Mouse (Mus musculus) CH12.LX (cell line): ENCODE data around the gene Pih1d2.
A peak's percentile ranks its signal among the peaks of the same experiment; 100 is the strongest.

Experiments used
- BHLHE40 ChIP-seq: IDR thresholded peaks from 2 replicates; pipeline ENCODE4 v1.6.1; 2011; ENCODE audit warnings: mild to moderate bottlenecking, low read depth, low read length, improper control_type of control experiment
- CTCF ChIP-seq, 2 experiments: IDR thresholded peaks in 1 of 2; conservative IDR thresholded peaks in 1 of 2; 2 replicates each; pipeline ENCODE4 v1.5.1; 2011 to 2012; ENCODE audit warnings: low read depth in 2 of 2, low read length in 2 of 2, improper control_type of control experiment in 1 of 2, inconsistent platforms in 1 of 2, mild to moderate bottlenecking in 1 of 2, moderate library complexity in 1 of 2
- HCFC1 ChIP-seq: IDR thresholded peaks from 2 replicates; pipeline ENCODE4 v1.6.1; 2012; ENCODE audit warnings: low read depth, mild to moderate bottlenecking, inconsistent platforms, low read length, improper control_type of control experiment
- MAFK ChIP-seq: IDR thresholded peaks from 2 replicates; pipeline ENCODE4 v1.6.1; 2011; ENCODE audit warnings: low read length, improper control_type of control experiment; ENCODE audit not compliant: insufficient replicate concordance
- MAX ChIP-seq: IDR thresholded peaks from 2 replicates; pipeline ENCODE4 v1.6.1; 2011; ENCODE audit warnings: low read length, improper control_type of control experiment
- MAZ ChIP-seq: IDR thresholded peaks from 2 replicates; pipeline ENCODE4 v1.6.1; 2012; ENCODE audit warnings: low read depth, mild to moderate bottlenecking, inconsistent platforms, low read length, improper control_type of control experiment, moderate library complexity
- MXI1 ChIP-seq: IDR thresholded peaks from 2 replicates; pipeline ENCODE4 v1.6.1; 2011; ENCODE audit warnings: mild to moderate bottlenecking, low read depth, low read length, improper control_type of control experiment
- NRF1 ChIP-seq: IDR thresholded peaks from 2 replicates; pipeline ENCODE4 v1.6.1; 2014; ENCODE audit warnings: low read depth, mild to moderate bottlenecking, inconsistent platforms, low read length, improper control_type of control experiment, moderate library complexity
- POLR2A ChIP-seq: IDR thresholded peaks from 2 replicates; pipeline ENCODE4 v1.6.1; 2011; ENCODE audit warnings: low read depth, mild to moderate bottlenecking, improper control_type of control experiment, low read length
- SIN3A ChIP-seq: IDR thresholded peaks from 2 replicates; pipeline ENCODE4 v1.6.1; 2012; ENCODE audit warnings: low read length, improper control_type of control experiment, inconsistent platforms
- TBP ChIP-seq: conservative IDR thresholded peaks from 2 replicates; pipeline ENCODE4 v1.6.1; 2011; ENCODE audit warnings: low read depth, low read length, improper control_type of control experiment
- USF1 ChIP-seq: IDR thresholded peaks from 2 replicates; pipeline ENCODE4 v1.6.1; 2014; ENCODE audit warnings: low read depth, mild to moderate bottlenecking, inconsistent platforms, low read length, improper control_type of control experiment
- ZMIZ1 ChIP-seq: IDR thresholded peaks from 2 replicates; pipeline ENCODE4 v1.6.1; 2012; ENCODE audit warnings: low read depth, mild to moderate bottlenecking, inconsistent platforms, low read length, improper control_type of control experiment

DNA sequence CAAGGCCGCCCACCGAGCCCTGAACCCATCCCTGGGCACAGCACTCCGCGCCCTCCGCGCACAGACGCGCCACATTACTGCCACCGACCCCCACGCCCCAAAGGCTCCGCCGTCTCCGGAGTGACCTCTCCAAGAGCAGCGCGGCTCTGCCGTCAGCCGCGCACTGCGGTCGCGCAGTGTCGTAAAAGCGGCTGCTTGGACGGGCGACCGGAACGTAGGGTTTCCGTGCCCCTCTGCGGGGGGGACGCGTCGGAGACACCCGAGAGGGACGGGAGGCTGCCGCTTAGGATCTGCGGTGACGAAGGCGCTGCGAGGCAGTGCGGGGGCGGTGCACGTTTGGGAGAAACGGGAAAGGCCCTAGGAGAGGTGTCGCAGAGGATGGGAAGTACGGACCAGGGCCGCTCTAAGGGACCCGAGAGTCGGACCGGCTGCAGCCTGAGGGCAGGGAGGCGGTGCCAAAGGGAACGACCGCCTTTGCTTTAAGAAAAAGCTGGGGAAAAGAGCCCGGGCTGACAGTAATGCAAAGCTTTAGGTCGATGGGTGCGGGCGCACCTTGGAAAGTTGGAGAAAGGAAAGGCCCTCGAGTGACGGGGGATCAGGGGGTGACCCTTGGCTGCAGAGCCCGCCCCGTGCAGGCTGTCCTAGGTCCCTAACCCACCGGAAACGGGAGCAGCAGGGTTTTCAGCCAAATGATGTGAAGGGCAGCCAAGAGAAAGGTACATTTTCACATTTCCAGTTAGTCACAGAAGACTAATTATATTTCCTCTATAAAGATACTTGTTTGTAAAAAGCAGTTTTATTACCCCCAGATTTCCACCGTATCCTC lies 42.5 kb downstream of the Pih1d2 start, which contains the start of gene Dlat:
- TF ChIP-seq CTCF (conservative IDR thresholded peaks at IDR 0.05 in 1 of 2, IDR thresholded peaks at IDR 0.05 in 1 of 2; ENCODE audit: low read depth in 2 of 2, low read length in 2 of 2) (no peak), NRF1 (peak; percentile 76), USF1 (no peak), TBP (0 out of 2 replicates have a peak, but pooled peaks have one; percentile 16), MAX (peak; percentile 23; the same call in 1 of the 2 replicates), BHLHE40 (peak; percentile 27; the same call in 1 of the 2 replicates), ZMIZ1 (peak; percentile 88), MAFK (no peak), MXI1 (peak; percentile 82; the same call in 1 of the 2 replicates), POLR2A (peak; percentile 92), MAZ (peak; percentile 80), SIN3A (peak; percentile 38), HCFC1 (peak; percentile 83)
